Mouse (Mus musculus) MEL (cell line): Measurements from ENCODE around the gene Tmem266. TPM values are rescaled to one million over a fixed set of nuclear protein-coding genes. Genes with fewer than 3 reads are reported as not detected.

ENCODE experiments used
- DNase-seq: peaks from one replicate; pipeline ENCODE4 v3.0.0; 2011; ENCODE audit warnings: low read depth, low spot score
- H3K27ac ChIP-seq: 2 replicates; pipeline ENCODE4 v1.5.1; 2012; ENCODE audit warnings: low read depth, mild to moderate bottlenecking, control low read depth, low read length, moderate library complexity; ENCODE audit not compliant: control insufficient read depth
- H3K27me3 ChIP-seq, 2 experiments: fragments of 150-350 bp in 1 of 2; sonication (generic) in 1 of 2; 2 replicates each; pipeline ENCODE4 v1.6.1; 2012; ENCODE audit warnings: low read length in 2 of 2, mild to moderate bottlenecking in 2 of 2, improper control_type of control experiment in 1 of 2, moderate library complexity in 1 of 2; ENCODE audit not compliant: insufficient read depth in 2 of 2, control insufficient read depth in 1 of 2
- H3K36me3 ChIP-seq, 2 experiments: 2 replicates each; pipeline ENCODE4 v1.6.1; 2012 to 2014; ENCODE audit warnings: low read length in 2 of 2, improper control_type of control experiment in 1 of 2, inconsistent platforms in 1 of 2, mild to moderate bottlenecking in 1 of 2; ENCODE audit not compliant: insufficient read depth in 2 of 2, control insufficient read depth in 1 of 2
- H3K4me1 ChIP-seq, 2 experiments: fragments of 150-350 bp in 1 of 2; sonication (generic) in 1 of 2; 2 replicates each; pipeline ENCODE4 v1.6.1; 2012; ENCODE audit warnings: low read length in 2 of 2, improper control_type of control experiment in 1 of 2, mild to moderate bottlenecking in 1 of 2; ENCODE audit not compliant: insufficient read depth in 2 of 2, control insufficient read depth in 1 of 2
- H3K4me3 ChIP-seq, 2 experiments: fragments of 150-350 bp in 1 of 2; sonication (generic) in 1 of 2; 2 replicates each; pipeline ENCODE4 v1.5.1; 2012; ENCODE audit warnings: low read depth in 2 of 2, low read length in 2 of 2, mild to moderate bottlenecking in 2 of 2, moderate library complexity in 2 of 2, control low read depth in 1 of 2, improper control_type of control experiment in 1 of 2; ENCODE audit not compliant: control insufficient read depth in 1 of 2, insufficient read depth in 1 of 2
- H3K79me2 ChIP-seq: 2 replicates; pipeline ENCODE4 v1.6.1; 2012; ENCODE audit warnings: mild to moderate bottlenecking, low read length, moderate library complexity; ENCODE audit not compliant: control insufficient read depth, poor library complexity, insufficient read depth
- H3K9ac ChIP-seq: 2 replicates; pipeline ENCODE4 v1.6.1; 2012; ENCODE audit warnings: low read depth, mild to moderate bottlenecking, control low read depth, low read length, moderate library complexity; ENCODE audit not compliant: control insufficient read depth, poor library complexity, severe bottlenecking
- H3K9me3 ChIP-seq: fragments of 150-350 bp; sonication (generic); replicated peaks from 2 replicates; pipeline ENCODE4 v1.6.1; 2012; ENCODE audit warnings: mild to moderate bottlenecking, low read length, improper control_type of control experiment, moderate library complexity; ENCODE audit not compliant: insufficient read depth
- BHLHE40 ChIP-seq: IDR thresholded peaks from 2 replicates; pipeline ENCODE4 v1.6.1; 2012; ENCODE audit warnings: low read depth, mild to moderate bottlenecking, inconsistent platforms, low read length, improper control_type of control experiment, borderline replicate concordance
- CHD1 ChIP-seq: IDR thresholded peaks from 2 replicates; pipeline ENCODE4 v1.6.1; 2012; ENCODE audit warnings: low read depth, mild to moderate bottlenecking, inconsistent platforms, low read length, improper control_type of control experiment
- CHD2 ChIP-seq: IDR thresholded peaks from 2 replicates; pipeline ENCODE4 v1.6.1; 2011; ENCODE audit warnings: low read length, improper control_type of control experiment
- GABPA ChIP-seq: IDR thresholded peaks from 2 replicates; pipeline ENCODE4 v1.6.1; 2012; ENCODE audit warnings: low read depth, mild to moderate bottlenecking, inconsistent platforms, low read length, improper control_type of control experiment, moderate library complexity
- HCFC1 ChIP-seq: IDR thresholded peaks from 2 replicates; pipeline ENCODE4 v1.6.1; 2012; ENCODE audit warnings: low read depth, mild to moderate bottlenecking, inconsistent platforms, low read length, improper control_type of control experiment, moderate library complexity
- KAT2A ChIP-seq: conservative IDR thresholded peaks from 2 replicates; pipeline ENCODE4 v1.6.1; 2012; ENCODE audit warnings: low read depth, low read length, improper control_type of control experiment, inconsistent platforms
- MAFK ChIP-seq: IDR thresholded peaks from 2 replicates; pipeline ENCODE4 v1.6.1; 2011; ENCODE audit warnings: low read depth, mild to moderate bottlenecking, low read length, improper control_type of control experiment, borderline replicate concordance
- MAX ChIP-seq: IDR thresholded peaks from 2 replicates; pipeline ENCODE4 v1.6.1; 2011; ENCODE audit warnings: low read length, improper control_type of control experiment
- MEF2A ChIP-seq: IDR thresholded peaks from 2 replicates; pipeline ENCODE4 v1.6.1; 2014; ENCODE audit warnings: low read depth, mild to moderate bottlenecking, inconsistent platforms, low read length, improper control_type of control experiment; ENCODE audit not compliant: poor library complexity, insufficient replicate concordance, severe bottlenecking; ENCODE audit errors: extremely low read depth
- MYB ChIP-seq: IDR thresholded peaks from 2 replicates; pipeline ENCODE4 v1.6.1; 2011; ENCODE audit warnings: mild to moderate bottlenecking, low read depth, low read length, improper control_type of control experiment
- MYC ChIP-seq: IDR thresholded peaks from 2 replicates; pipeline ENCODE4 v1.6.1; 2011; ENCODE audit warnings: low read depth, mild to moderate bottlenecking, low read length, improper control_type of control experiment, moderate library complexity
- NELFE ChIP-seq: IDR thresholded peaks from 2 replicates; pipeline ENCODE4 v1.6.1; 2011; ENCODE audit warnings: low read depth, low read length, improper control_type of control experiment
- POLR2A ChIP-seq, 2 experiments: IDR thresholded peaks; 2 replicates each; pipeline ENCODE4 v1.6.1; 2011 to 2012; ENCODE audit warnings: low read length in 2 of 2, mild to moderate bottlenecking in 2 of 2, control low read depth in 1 of 2, improper control_type of control experiment in 1 of 2, low read depth in 1 of 2, moderate library complexity in 1 of 2; ENCODE audit not compliant: control insufficient read depth in 1 of 2, insufficient read depth in 1 of 2, poor library complexity in 1 of 2
- RAD21 ChIP-seq: IDR thresholded peaks from 2 replicates; pipeline ENCODE4 v1.6.1; 2011; ENCODE audit warnings: mild to moderate bottlenecking, low read depth, low read length, improper control_type of control experiment
- RCOR1 ChIP-seq: IDR thresholded peaks from 2 replicates; pipeline ENCODE4 v1.6.1; 2012; ENCODE audit warnings: low read depth, mild to moderate bottlenecking, inconsistent platforms, low read length, improper control_type of control experiment
- SIN3A ChIP-seq: IDR thresholded peaks from 2 replicates; pipeline ENCODE4 v1.6.1; 2012; ENCODE audit warnings: low read length, improper control_type of control experiment, inconsistent platforms
- SMC3 ChIP-seq: IDR thresholded peaks from 2 replicates; pipeline ENCODE4 v1.6.1; 2011; ENCODE audit warnings: low read depth, low read length, improper control_type of control experiment
- TAL1 ChIP-seq: IDR thresholded peaks from 2 replicates; pipeline ENCODE4 v1.6.1; 2012; ENCODE audit warnings: mild to moderate bottlenecking, inconsistent platforms, low read length, moderate library complexity, mixed read lengths
- USF1 ChIP-seq: IDR thresholded peaks from 2 replicates; pipeline ENCODE4 v1.6.1; 2014; ENCODE audit warnings: low read depth, mild to moderate bottlenecking, inconsistent platforms, low read length, improper control_type of control experiment, moderate library complexity
- USF2 ChIP-seq, 2 experiments: IDR thresholded peaks; 2 replicates each; pipeline ENCODE4 v1.6.1; 2011 to 2012; ENCODE audit warnings: improper control_type of control experiment in 2 of 2, low read length in 2 of 2, borderline replicate concordance in 1 of 2, inconsistent platforms in 1 of 2, low read depth in 1 of 2, mild to moderate bottlenecking in 1 of 2; ENCODE audit not compliant: insufficient read depth in 1 of 2
- ZMIZ1 ChIP-seq: IDR thresholded peaks from 2 replicates; pipeline ENCODE4 v1.6.1; 2012; ENCODE audit warnings: low read depth, mild to moderate bottlenecking, inconsistent platforms, low read length, improper control_type of control experiment, moderate library complexity
- polyA plus RNA-seq, 2 experiments: library from polyadenylated mRNA; stranded (reverse) in 1 of 2; unstranded in 1 of 2; fragments of >175 nt in 1 of 2; fragments of >200 nt in 1 of 2; gene quantifications; 2 replicates each; pipeline versions ENCODE4 v1.2.1 to v1.2.4; 2012; ENCODE audit warnings: low replicate concordance in 2 of 2, low read depth in 1 of 2; ENCODE audit not compliant: insufficient read length in 2 of 2, insufficient read depth in 1 of 2, missing spikeins in 1 of 2
- total RNA-seq: library from RNA; depleted of rRNA; stranded (reverse); fragments of 300-350 nt; gene quantifications from 2 replicates; pipeline ENCODE4 v1.2.3, GENCODE M21; 2012

The Tmem266 gene
- total and polyA plus RNA-seq, 3 experiments: not detected

DNA sequence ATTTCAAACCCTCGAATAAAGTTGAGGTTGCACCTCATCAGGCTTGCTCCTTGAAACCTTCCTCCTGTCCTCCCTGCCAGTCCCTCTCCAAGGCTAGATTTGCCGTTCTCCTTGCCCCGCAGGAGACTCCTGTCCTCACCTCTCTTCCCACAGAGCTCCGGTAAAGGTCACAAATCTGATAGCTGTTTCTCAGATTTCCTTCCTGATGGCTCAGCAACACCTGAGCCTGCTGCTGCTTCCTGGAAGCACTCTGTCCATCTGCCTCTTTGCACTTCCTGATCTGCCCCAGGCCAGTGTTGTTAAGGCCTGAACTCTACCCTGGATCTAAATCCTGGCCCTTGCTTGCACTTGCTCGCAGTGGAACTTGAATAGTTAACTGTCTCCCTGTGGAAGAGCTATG is 5.8 kb downstream of the Tmem266 start:
- no peaks in the 10 kb centered on the region for H3K9me3 ChIP-seq
- TF ChIP-seq RAD21 (no peak), USF1 (no peak), SMC3 (no peak), BHLHE40 (no peak), NELFE (no peak), MAX (no peak), POLR2A (IDR thresholded peaks at IDR 0.05; ENCODE audit: control insufficient read depth in 1 of 2, insufficient read depth in 1 of 2, low read depth in 1 of 2, low read length in 2 of 2, poor library complexity in 1 of 2) (no peak), CHD2 (no peak), KAT2A (no peak), USF2 (IDR thresholded peaks at IDR 0.05; ENCODE audit: borderline replicate concordance in 1 of 2, insufficient read depth in 1 of 2, low read depth in 1 of 2, low read length in 2 of 2) (no peak), TAL1 (no peak), MEF2A (no peak), CHD1 (no peak)
- no peak overlapping the region for H3K4me3 ChIP-seq
- no peaks in the 10 kb centered on the region for H3K79me2 ChIP-seq
- no peaks in the 10 kb centered on the region for H3K4me1 ChIP-seq
- H3K9ac ChIP-seq: no peak overlapping the region
- no peak overlapping the region for H3K27ac ChIP-seq
- no peak for DNase-seq
- H3K36me3 ChIP-seq: no peaks in the 10 kb centered on the region
- peaks cover 17 to 19% of the 10 kb centered on the region in 2 experiments for H3K27me3 ChIP-seq

GRCm38 (mm10) chr9:55332949-55333348 is 6.2 kb downstream of the Tmem266 start:
- Histone ChIP-seq H3K79me2 (no peaks in the 10 kb centered on the region), H3K4me1 (no peaks in the 10 kb centered on the region), H3K27me3 (peaks cover 17% of the 10 kb centered on the region in 2 experiments), H3K4me3 (no peak overlapping the region), H3K9ac (no peak overlapping the region), H3K36me3 (no peaks in the 10 kb centered on the region), H3K9me3 (no peaks in the 10 kb centered on the region)
- DNase-seq: no peak
- TF ChIP-seq RCOR1: no peak
- no peak for TF ChIP-seq MYB
- TF ChIP-seq GABPA: no peak
- no peak for TF ChIP-seq MAFK
- TF ChIP-seq ZMIZ1: no peak
- TF ChIP-seq HCFC1: no peak
- TF ChIP-seq SMC3: no peak
- no peak for TF ChIP-seq MYC
- TF ChIP-seq SIN3A: no peak
- no peak for TF ChIP-seq BHLHE40
- no peak for TF ChIP-seq CHD2
- no peak for TF ChIP-seq MEF2A
- TF ChIP-seq USF2 (IDR thresholded peaks at IDR 0.05; ENCODE audit: borderline replicate concordance in 1 of 2, insufficient read depth in 1 of 2, low read depth in 1 of 2, low read length in 2 of 2): no peak
- TF ChIP-seq, all 39 proteins: peak for 0
- no peak overlapping the region for H3K27ac ChIP-seq
